Mouse (Mus musculus) lung, postnatal 25 days (tissue): ENCODE data around the gene Nap1l4.
A peak's percentile ranks its signal among the peaks of the same experiment; 100 is the strongest.
"Not testable (repeated sequence)": the region's sequence is repeated elsewhere in the genome, so short reads cannot be mapped to it uniquely, and the experiment has no call there.

Source experiments
- DNase-seq: peaks from one replicate; pipeline ENCODE4 v3.0.0; 2022; ENCODE audit warnings: low spot score

Nap1l4 gene

DNA sequence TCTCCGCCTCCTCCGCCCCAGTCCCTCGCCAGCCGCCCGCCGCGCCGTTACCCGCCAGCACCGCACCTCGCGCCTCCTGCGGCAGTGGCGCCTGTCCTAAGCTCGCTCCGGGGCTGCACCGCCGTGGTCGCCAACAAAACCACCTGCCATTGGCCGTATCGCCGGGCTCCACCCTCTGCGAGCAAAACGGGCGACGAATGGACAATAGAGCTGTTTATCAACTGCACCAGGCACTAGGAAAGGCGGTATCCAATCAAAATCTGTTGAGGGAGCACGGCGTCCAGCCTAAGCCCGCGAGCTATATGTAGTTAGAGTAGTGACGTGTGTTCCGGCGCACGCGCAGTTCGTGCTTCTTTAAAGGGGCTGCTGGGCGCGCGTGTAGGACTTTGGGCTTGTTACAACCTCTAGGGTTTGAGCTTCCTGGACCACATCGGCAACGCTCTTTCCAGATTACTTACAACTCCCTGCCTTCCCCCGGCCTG lies at the start of gene Nap1l4:
TSS of gene Nap1l4 (minus strand) at position 131 of the 482 bp plus-strand sequence.
- DNase-seq = peak; percentile 98

DNA sequence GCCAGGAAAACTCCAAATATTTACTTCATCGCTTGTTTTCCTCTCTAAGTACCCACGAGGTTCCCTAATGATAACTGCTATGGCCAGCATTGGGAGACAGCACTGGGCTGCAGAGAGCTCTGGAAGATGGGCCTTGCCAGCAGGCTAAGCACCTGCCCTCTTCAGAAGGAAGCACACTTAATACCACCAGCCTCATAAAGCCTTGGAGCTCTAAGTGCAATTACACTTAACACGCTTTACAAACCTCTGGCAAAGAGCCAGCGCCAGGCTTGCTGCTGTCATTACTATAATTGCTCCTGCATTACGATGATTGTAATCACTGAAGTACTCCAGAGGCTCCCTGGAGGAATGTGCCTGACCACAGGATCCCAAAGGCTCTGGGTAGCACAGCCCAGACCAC lies 46.0 kb upstream of the Nap1l4 start:
- DNase-seq = no peak

DNA sequence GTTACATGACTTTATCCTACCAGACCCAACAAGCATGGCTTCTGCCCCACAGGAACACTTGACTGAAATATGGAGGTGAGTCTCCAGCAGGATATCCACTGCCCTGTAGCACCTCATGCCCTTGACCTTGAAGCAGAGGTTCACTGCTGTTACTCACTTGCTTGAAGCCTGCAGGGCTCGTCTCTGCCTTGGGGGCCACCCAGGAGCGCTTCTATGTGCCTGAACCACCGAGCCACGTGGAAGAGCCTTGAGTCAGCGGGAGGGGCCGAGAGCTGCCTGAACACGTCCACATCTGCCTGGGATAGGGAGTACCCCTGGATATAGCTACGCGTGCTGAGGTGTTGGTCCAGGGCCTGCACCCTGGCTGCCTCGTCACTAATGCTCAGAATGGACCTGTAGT lies 43.3 kb upstream of the Nap1l4 start:
- DNase-seq = no peak

DNA sequence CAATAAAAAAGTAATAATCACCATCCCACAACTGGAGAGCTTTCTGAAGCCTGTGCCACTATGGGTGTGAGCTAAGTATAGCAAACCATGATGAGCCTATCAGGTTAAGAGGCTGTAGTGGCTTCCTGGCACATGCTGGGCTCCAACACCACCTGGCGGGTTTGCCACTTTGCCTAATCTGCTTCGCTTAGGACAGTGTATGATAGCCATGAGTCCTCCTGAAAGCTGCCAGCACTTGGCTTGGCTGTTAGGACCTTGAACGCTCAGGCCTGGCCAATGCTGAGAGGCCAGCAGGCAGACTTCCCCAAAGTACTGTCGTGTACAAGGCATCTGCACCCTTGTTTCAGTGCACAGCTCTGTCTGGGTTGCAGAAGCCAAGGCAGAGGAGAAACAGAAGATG lies 39.1 kb upstream of the Nap1l4 start:
- no peak for DNase-seq

DNA sequence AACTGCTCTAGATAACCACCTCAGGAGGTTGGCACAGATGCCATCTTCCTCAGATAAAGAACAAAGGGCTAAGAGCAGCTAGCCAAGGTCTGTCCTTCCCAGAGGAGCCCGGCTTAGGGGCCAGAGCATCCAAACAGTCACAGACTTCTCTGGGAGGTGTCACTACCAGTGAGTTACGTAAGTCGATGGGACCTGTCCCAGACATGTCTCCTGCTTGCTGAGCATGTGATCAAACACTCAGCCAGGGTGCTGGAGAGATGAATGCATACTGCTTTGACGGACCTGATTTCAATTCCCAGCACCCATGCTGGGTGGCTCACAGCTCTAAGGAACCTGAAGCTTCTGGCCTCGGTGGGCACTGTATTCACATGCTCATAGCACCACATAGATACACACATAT lies 38.7 kb upstream of the Nap1l4 start:
- no peak for DNase-seq

DNA sequence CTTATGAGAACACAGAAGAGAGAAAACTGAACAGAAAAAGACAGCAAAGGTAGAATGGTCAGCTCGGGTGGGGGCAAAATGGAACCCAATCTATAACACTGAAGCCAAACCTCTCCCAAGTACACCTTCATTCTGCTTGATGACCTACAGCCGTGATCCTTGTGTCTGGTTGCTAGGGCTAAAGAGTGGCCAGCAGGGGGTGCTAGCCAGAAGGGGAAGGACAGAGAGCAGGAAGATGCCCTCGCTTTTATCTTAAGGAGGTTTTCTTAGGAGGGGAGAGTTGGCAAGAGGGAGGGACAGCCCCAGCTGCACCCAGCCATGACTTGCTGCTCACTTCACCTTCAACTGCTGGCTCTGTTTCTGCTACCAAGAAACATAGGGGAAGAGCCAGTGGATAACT lies 35.0 kb upstream of the Nap1l4 start:
- peak; percentile 57 for DNase-seq

DNA sequence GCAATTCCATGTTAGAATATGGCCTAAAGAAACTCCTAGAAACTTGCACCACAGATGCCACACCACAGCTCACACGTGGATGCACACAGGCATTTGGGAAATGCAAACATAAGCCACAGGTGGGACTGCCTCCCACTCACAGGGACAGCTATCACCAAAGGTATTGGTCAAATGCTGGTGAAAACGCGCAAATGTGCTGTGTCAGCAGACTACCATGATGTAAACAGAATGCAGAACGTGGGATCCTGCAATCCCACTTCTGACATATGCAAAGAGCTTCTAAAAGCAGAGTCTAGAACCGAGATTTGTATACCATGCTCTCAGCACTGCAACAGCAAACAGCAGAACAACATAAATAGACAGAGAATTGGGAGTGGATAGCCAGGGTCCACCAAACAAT lies 34.1 kb upstream of the Nap1l4 start:
- no peak for DNase-seq

DNA sequence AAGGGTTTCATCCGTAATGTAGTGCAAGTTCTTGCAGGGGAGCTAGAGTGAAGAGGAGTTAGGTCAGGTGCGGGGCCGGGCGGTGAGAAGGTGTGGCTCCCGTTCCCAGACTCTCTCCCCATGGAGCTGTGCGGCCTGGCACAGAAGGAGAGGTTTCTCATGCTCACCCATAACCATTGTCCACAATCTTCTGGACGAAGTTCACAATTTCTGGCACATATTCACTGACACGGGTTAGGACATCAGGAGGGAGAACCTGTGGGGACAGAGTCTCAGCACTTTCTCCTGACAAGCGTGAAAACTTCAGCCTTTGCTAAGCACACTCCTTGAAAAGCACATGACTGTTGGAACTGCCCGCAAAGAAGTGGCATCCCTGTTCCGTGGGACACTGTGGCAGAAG lies 26.8 kb upstream of the Nap1l4 start:
- DNase-seq = no peak

DNA sequence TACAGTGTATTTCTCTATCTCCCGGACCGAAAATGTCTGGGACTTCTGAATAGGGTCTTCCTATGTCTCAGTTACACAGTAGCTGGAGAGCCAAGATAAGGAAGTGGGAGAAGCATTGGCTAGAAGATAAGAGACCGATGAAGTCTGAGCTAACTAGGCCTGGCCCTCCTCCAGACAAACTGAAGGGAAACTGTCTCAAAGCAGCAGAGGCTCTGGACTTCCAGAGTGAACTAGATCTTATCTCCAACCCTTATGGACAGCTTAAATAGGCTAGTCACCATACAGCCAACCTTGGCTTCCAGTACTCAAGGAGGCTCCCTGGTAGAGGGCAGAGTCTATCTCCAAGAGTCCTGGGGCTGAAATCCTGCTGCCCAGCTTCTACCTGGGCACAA lies 16.7 kb upstream of the Nap1l4 start:
- DNase-seq = no peak

DNA sequence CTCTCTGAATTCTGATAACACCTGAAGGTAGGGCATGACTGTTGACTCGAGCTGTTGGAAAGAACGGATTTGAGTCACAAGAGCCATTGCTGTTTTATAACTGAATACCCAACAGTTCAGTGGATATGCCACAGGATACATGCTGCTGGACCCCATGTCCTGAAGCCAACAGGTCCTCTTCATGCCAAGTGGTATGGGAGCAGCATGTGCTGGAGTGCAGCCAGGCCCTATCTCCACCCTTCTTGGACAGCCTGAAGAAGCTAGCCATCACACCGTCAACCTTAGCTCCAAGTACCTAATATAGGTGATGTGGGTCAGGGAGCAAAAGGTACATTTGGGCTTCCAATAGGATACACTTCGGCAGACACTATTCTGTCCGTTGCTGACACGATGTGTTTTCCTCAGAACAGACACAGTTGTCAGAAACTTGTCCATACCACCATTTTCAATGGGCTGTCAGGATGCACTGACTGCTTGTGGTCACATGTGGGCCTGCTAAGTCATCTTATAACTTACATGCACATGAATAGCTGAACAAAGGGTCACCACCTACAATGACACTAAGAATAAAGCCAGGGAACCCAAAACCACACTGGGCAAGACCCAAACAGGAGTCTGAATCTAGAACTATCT lies 16.2 kb upstream of the Nap1l4 start:
- no peak for DNase-seq

DNA sequence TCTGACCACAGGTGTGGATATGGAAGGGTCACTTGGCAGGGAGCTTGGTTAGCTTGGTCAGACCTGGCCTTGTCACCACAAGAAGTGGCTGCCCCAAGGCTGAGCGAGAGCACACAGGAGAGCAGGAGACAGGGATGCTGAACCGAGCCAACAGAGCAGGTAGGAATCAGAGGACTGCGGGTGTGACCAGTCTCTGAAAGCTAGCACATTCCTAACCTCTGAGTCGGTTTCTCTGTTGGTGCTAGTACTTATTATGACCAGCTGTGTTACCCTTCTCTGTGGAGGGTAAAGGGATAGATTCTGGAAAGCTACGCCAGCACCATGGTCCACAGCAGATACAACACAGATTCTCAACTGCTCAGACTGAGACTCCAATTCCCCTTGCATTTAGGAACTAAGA lies 14.9 kb upstream of the Nap1l4 start:
- DNase-seq = no peak

DNA sequence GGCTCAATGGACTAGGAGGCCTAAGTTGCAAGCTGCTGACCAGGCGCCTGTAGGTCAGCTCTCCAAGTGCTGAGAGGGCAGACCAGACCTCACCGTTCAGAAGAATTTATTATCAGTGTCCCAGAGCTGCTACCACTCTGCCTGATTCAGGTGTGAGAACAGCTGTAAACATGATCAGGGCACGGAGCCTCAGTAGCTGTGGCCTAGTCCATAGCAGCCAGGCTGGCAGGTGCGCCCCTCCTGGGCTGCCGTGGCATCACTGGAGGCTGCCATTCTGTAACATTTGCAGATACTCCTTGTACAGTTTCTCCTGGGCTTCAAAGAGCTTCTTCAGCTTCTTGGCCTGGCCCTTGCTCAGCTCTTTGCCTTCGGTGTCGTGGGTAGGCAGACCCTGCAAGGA lies 8.7 kb upstream of the Nap1l4 start:
- no peak for DNase-seq

DNA sequence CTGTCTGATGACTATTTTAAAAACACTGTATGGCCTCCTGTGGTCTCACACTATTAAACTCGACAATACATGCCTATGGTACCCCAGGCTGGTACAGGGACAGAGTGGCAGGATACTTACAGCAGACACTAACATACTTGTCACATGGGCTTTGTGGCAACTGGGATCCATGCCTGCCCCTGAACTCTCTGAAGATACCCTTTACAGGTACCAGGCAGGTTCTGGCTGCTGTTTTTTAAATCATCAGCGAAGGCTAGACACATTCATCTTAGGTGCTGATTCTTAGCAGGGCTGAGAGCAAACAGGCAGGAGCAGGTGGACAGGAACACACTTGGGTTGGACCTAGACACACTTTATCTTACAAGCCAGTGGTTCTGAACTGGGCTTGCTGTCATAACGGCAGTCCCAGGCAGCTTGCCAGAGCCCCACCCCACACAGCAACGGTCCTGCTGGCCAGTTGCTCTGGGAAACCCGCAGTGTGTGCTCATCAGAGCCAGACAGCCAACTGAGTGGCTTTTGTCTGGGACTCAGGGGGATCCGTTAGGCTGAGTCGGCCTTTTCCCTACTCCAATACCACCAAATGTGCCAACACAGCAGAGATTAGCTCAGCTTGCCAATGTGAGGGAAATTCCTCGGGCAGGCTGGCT lies 8.2 kb upstream of the Nap1l4 start:
- DNase-seq = peak; percentile 19

DNA sequence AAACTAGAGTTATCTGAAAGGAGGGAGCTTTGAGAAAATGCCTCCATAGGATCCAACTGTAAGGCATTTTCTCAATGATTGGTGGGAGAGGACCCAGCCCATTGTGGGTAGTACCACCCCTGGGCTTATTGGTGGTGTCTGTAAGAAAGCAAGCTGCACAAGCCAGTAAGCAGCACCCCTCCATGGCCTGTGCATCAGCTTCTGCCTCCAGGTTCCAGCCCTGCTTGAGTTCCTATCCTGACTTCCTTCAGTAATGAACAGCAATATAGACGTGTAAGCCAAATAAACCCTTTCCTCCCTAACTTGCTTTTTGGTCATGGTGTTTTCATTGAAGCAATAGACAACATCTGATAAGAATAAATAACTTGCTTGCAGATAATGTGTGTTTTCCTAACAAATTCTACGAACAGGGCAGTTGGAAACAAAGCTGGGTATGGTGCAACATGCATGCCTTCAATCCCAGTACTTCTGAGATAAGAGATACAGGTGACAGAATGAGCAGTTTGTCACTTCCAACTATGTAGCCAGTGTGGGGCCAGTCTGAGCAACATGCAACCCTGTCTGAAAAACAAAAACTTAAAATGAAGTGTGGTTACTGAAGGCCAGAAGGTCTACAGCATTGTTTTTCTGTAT lies 798 bp upstream of the Nap1l4 start:
- no peak for DNase-seq

DNA sequence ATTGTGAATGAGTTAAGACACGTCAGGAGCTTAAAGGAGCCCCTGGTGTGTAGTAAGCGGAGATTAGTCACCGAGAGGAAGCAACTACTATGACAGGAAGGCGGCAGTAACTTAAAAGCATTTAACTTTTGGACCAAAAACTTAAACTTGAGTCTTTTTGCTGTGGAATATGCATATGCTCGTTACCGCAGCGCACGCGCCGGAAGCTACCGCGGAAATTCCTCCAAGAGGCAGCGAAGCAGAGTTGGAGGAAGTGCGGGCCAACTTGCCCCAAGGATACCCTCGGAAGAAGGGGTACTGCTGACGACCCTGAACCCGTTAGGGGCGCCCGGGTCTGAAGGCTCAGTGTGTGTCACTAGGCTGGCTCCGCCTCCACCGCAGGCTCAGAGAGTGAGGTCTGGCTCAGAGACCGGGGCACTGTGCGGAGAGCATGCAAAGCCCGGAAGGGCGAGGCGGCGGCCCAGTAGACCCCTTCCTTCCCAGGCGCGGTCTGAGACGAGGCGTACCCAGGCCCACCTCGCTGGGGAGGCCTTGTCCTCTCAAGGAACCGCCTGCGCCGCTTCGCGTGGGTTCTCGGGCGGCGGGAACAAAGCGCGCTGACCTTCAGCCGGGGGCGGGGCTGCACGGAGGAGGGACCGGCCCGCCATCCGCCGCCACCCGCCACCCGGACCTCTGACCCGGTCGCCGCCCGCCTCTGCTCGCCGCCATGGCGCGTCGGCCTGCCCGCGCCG lies 510 bp downstream of the Nap1l4 start:
- peak; percentile 56 for DNase-seq

DNA sequence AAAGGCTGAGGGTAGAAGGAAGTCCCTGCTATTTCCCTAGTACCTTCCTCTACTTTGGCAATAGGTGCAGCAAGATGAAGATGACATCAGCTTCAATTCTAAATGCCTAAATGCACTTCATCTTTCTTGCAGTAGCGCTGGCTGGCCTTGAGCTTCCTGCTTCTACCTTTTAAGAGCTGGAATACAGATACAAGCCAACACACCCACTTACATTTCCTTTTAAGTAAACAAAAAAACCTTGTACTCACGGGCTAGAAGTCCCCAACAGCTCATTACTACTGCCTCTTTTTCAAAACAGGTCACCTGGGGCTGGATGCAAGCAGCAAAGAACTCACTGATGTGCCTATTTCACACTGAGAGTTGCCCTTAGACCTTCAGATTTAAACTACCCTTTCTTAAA lies 2.4 kb downstream of the Nap1l4 start:
- DNase-seq = peak; percentile 16

DNA sequence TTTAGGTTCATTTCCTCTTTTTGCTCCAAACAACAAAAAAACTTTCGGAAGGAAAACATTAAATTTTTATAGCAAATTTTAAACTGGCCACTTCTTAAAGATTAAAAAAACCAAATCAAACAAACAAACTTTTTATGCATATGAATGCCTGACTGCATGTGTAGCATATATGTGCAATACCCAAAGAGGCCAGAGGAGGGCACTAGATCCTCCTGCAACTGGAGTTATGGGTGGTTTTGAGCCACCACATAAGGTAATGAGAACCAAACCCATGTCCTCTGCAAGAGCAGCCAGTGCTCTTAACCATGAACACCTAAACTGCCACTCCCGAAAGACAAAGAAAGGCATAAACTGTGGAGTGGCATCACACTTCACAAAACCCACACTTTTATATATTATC lies 4.5 kb downstream of the Nap1l4 start:
- no peak for DNase-seq

DNA sequence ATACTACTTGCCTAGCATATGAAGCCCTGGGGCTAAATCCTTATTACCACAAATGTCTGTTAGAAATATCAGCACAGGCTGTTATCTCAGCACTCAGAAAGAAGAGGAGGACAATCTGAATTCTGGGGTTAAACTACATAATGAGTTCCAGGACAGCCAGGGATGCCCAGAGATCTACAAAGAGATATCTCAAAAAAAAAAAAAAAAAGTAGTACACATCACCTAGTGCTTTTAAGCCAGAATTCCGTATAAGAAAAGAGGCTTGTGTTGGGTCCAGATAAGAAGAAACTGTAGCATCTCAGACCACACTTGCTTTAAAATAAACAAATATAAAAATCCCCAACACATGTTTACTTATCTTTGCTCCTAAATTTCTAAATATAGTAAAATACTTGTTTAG lies 10.2 kb downstream of the Nap1l4 start:
- DNase-seq = no peak

DNA sequence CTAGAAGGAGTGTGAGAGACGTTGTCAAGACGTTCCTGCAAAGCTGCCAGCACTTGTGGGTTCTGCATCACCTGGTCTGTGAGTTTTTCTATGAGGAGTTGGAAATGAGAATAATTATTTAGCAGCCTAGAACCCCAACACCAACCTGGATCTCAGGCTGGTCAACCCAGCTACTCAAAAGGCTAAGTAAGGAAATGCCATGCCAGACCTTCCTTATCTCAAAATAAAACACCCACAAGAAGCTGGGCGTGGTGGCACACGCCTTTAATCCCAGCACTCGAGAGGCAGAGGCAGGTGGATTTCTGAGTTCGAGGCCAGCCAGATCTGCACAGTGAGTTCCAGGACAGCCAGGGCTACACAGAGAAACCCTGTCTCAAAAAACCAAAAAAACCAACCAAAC lies 10.7 kb downstream of the Nap1l4 start:
- not testable (repeated sequence) for DNase-seq

DNA sequence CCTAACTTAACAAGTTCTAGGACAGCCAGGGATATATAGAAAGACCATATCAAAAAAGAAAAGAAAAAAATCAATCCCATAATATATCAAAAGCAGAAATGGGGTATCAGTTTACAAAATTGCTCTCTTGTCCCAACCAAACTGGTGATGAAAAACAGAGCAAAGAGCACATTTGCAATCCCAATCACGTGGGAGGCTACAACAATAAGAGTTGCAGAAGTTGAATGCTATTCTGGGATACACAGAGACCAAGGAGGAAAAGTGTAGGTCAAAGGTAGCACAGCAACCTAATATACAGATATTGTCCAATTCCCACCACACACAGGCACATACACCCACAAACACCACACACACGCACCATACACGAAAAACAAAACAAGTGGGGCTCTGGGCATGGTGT lies 12.7 kb downstream of the Nap1l4 start:
- DNase-seq = no peak

DNA sequence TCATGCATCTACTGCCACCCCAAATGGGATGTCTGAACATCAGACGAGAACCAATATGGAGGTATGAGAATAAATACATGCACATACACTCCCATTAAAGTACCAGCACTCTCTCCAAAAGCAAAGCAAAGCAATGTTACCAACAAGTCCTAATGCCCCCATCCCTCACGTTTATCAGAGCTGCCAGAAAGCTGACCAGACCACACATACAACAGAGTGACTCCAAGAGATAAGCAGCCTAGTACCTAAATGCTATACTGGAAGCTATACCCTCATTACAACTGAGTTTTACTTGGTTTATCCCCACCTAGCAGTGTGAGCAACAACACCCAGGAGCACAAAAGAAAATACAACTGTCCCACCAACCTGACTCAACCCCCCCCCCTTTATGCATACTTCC lies 15.6 kb downstream of the Nap1l4 start:
- no peak for DNase-seq

DNA sequence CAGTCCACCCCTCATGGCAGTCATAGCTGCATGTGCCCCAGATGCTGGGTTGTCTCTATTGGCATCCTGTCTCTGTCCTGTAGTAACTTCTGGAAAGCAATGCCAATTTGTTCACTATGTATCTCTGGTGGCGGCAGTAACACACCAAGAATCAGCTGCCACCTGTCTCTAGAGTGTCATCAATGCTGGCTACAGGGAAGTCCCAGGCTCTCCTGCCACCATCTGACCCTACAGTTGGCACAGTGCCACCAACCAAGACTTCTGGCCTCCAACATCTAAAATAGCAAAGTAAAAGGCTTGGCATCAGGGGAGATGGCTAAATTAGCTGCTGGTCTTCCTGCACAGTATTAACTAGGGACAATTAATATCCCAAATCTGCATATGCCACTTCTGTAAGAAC lies 16.5 kb downstream of the Nap1l4 start:
- no peak for DNase-seq

DNA sequence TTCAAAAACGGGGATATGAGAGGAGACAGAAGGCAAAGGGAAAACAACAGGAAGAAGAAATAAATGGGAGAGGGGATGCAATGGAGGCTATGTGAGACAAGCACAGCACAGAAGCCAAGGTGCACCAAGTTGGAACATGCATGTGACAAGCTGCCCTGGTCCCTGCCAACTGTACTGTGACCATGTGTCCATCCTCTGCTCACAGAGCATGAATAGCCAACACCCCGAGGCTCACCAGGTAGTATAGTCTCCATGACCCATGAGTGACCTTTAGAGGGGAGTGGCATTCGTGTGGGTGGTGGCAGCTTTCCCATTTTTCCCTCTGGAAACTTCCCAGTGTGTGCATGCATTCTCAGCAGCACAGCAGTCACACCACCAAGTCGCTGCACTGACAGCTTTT lies 29.6 kb downstream of the Nap1l4 start:
- DNase-seq = no peak
